Mouse (Mus musculus): Measurements from ENCODE around the gene Hip1r. TPM values are rescaled to one million over a fixed set of nuclear protein-coding genes. Genes with fewer than 3 reads are reported as not detected.

Gene Hip1r
- polyA plus RNA-seq, 1 experiment from 2014 or later = 62.0 TPM

- POLR2A ChIA-PET = no interaction called here
- in situ Hi-C loops (cut with MboI; ENCODE audit: low pct_unique_long_range_greater_than_20kb) = no loop called here
- DNase-seq (ENCODE audit: low read depth, low spot score) (no peak), ATAC-seq (no peak)
- H3K27me3 ChIP-seq = no peaks in the 10 kb centered on the region
- CTCF ChIA-PET = interaction anchor here (1.0 kb wide), 1 partner anchor 9 kb away, joined by 4 read pairs; no protein-coding TSS in a partner anchor
- TF ChIP-seq CTCF (IDR thresholded peaks at IDR 0.05) = no peak
Measured at GRCm38 (mm10) chr5:123981250-123981554, 7.8 kb downstream of the Hip1r start.

DNA sequence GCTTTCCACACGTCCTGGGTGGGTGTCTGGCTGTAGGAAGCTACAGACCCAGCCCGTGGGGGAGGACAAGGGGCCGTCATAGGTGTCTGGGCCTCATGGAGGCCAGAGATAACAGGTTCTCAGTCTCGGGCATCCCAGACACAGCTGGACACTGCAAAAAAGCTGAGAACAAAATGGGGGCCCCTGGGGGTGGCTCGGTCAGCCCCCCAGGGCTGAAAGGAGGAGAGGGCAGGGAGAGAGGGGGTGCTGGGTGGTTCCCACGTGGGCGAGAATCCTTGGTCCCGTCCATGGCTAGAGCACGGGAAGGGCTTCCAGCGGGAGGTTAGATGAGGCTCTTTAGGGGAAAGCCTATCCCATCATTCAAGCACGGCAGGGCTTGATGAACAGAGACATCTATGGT, 9.4 kb downstream of the Hip1r start:
- TF ChIP-seq CTCF (IDR thresholded peaks at IDR 0.05) = no peak
- in situ Hi-C loops (cut with MboI; ENCODE audit: low pct_unique_long_range_greater_than_20kb) = no loop called here
- DNase-seq (ENCODE audit: low read depth, low spot score) (no peak), ATAC-seq (no peak)
- CTCF ChIA-PET = interaction anchor here (2.9 kb wide), 1 partner anchor 10 kb away, joined by 12 read pairs; no protein-coding TSS in a partner anchor
- POLR2A ChIA-PET = interaction anchor here (0.8 kb wide), 1 partner anchor 32 kb away, joined by 3 read pairs; no protein-coding TSS in a partner anchor
- H3K27me3 ChIP-seq = no peaks in the 10 kb centered on the region

DNA sequence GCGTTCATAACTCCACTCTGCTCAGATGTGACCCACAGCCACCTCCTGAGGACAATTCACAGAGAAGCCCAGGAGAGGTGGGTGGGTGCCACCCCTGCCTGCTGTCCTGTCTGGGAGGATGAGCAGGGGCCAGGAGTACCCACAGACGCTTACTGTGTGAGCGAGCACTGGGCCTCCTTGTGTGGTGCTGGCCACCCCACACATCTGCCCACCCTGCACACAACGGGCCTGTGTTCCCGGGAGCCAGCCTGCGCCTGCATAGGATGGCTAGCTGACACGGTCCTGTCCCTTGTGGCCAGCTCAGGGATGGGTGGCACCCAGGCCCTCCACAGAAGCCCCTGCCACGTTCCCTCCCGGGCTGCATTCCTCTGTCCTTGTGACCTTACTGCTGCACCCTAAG, 12.0 kb downstream of the Hip1r start:
- CTCF ChIA-PET = interaction anchor here (1.2 to 1.8 kb wide), 2 partner anchors 9 to 11 kb away, joined by 3 to 5 read pairs; no protein-coding TSS in a partner anchor

DNA sequence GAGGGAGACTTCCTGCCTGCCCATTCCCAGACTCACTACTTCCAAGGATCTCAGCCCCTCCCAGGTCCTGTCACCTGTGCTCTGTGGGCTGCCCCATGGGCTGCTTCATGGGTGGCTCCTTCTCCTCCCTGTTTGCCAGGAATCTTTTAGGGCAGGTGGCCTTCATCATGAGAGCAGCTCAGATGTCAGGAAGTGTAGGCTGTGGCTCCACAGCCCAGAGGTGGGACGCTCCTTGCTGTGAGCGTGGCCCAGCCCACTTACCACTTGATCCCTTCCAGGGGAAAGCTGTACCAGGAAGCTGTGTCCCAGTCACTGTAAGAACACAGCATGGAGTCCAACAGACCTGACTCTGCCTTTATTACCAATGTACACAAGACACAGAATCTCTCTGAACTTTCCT, 13.5 kb downstream of the Hip1r start:
- DNase-seq (ENCODE audit: low read depth, low spot score) = no peak
- in situ Hi-C loops (cut with MboI; ENCODE audit: low pct_unique_long_range_greater_than_20kb) = no loop called here
- no peaks in the 10 kb centered on the region for H3K27me3 ChIP-seq
- ChIA-PET CTCF (interaction anchor here (3.7 kb wide), 1 partner anchor 9 kb away, joined by 12 read pairs; no protein-coding TSS in a partner anchor), POLR2A (no interaction called here)
- no peak for TF ChIP-seq CTCF (IDR thresholded peaks at IDR 0.05)
- no peak for ATAC-seq

More for the DNA sequence above, 12.0 kb downstream of the Hip1r start:
- DNase-seq (ENCODE audit: low read depth, low spot score) (no peak), ATAC-seq (no peak)
- no peaks in the 10 kb centered on the region for H3K27me3 ChIP-seq
- in situ Hi-C loops (cut with MboI; ENCODE audit: low pct_unique_long_range_greater_than_20kb) = no loop called here
- no peak for TF ChIP-seq CTCF (IDR thresholded peaks at IDR 0.05)
- POLR2A ChIA-PET = no interaction called here

DNA sequence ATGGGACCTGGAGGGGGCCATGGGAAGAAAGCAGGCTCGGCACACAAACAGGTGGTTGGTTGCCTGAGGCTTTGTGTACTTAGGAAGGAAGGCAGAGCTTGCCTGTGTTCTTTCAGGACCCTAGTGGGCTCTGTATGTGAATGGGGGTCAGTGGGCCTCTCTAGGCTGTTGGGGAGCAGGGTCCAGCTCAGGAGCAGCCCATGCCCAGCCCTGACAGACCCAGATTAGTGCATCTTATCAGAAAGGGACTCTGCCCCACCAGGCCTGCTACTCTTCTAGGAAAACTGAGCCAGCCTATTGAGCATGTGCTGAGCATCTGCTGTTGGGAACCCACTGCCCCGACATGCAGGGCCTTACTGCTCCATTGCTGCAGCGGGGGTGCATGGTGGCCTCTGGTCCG, 14.1 kb downstream of the Hip1r start:
- TF ChIP-seq CTCF (IDR thresholded peaks at IDR 0.05) = no peak
- in situ Hi-C loops (cut with MboI; ENCODE audit: low pct_unique_long_range_greater_than_20kb) = no loop called here
- ATAC-seq (no peak), DNase-seq (ENCODE audit: low read depth, low spot score) (no peak)
- ChIA-PET POLR2A (no interaction called here), CTCF (interaction anchor here (3.7 kb wide), 1 partner anchor 10 kb away, joined by 12 read pairs; no protein-coding TSS in a partner anchor)
- no peaks in the 10 kb centered on the region for H3K27me3 ChIP-seq

GRCm38 (mm10) chr5:123989941-123990885, 16.8 kb downstream of the Hip1r start:
- CTCF ChIA-PET = interaction anchor here (0.8 to 3.7 kb wide), 5 partner anchors 9 to 34 kb away, joined by 3 to 12 read pairs (median 4); partner anchors contain the start of gene Hip1r
- POLR2A ChIA-PET = interaction anchor here (0.7 kb wide), 1 partner anchor 16 kb away, joined by 3 read pairs; the partner anchor contains the start of gene Hip1r
- in situ Hi-C loops (cut with MboI; ENCODE audit: low pct_unique_long_range_greater_than_20kb) = loop anchor here (5.0 kb wide), 2 partner anchors 38 to 163 kb away; no protein-coding TSS in a partner anchor
- DNase-seq (ENCODE audit: low read depth, low spot score) (no peak), ATAC-seq (no peak)
- H3K27me3 ChIP-seq = no peaks in the 10 kb centered on the region
- TF ChIP-seq CTCF (IDR thresholded peaks at IDR 0.05) = no peak

- ChIA-PET CTCF (interaction anchor here (1.2 to 2.9 kb wide), 6 partner anchors 10 to 65 kb away, joined by 3 to 19 read pairs (median 6); no protein-coding TSS in a partner anchor), POLR2A (no interaction called here)
- DNase-seq (ENCODE audit: low read depth, low spot score) = no peak
- H3K27me3 ChIP-seq = no peaks in the 10 kb centered on the region
- TF ChIP-seq CTCF (IDR thresholded peaks at IDR 0.05) = no peak
- ATAC-seq = no peak
- in situ Hi-C loops (cut with MboI; ENCODE audit: low pct_unique_long_range_greater_than_20kb) = loop anchor here (5.0 kb wide), 2 partner anchors 39 to 164 kb away; no protein-coding TSS in a partner anchor
Measured at GRCm38 (mm10) chr5:123991321-123991720, 17.9 kb downstream of the Hip1r start.

DNA sequence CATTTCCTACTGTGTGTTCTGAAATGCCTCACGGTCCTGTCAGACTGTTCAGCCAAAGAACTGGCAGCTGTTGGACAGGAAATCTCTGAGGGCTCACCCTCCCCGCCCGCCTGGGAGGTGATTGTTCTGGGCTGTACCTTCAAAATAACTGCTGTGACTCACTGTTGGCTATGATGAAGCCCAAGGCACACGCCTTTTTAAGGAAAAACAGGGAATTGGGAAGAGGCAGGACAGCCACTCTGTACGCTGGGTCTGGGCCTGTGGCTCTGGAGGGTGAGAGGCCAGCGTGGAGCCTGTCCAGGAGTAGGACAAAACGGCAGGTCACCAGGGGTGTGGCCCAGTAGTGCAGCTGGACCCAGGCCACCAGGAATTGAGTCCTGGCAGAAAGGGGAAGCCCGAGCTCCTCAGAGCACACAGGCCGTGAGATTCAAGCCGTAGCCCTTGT, 18.8 kb downstream of the Hip1r start:
- DNase-seq (ENCODE audit: low read depth, low spot score) = peak; percentile 63
- in situ Hi-C loops (cut with MboI; ENCODE audit: low pct_unique_long_range_greater_than_20kb) = loop anchor here (5.0 kb wide), 2 partner anchors 40 to 165 kb away; no protein-coding TSS in a partner anchor
- ATAC-seq = peak; percentile 48

GRCm38 (mm10) chr5:123992794-123993193, 19.4 kb downstream of the Hip1r start:
- in situ Hi-C loops (cut with MboI; ENCODE audit: low pct_unique_long_range_greater_than_20kb) = loop anchor here (5.0 kb wide), 2 partner anchors 40 to 165 kb away; no protein-coding TSS in a partner anchor
- ChIA-PET POLR2A (interaction anchor here (1.0 to 1.2 kb wide), 4 partner anchors 39 to 94 kb away, joined by 3 to 4 read pairs (median 4); partner anchors contain the start of genes Ccdc62 and Vps37b), CTCF (interaction anchor here (0.6 to 2.9 kb wide), 15 partner anchors 9 to 93 kb away, joined by 3 to 19 read pairs (median 6); no protein-coding TSS in a partner anchor)
- H3K27me3 ChIP-seq = no peaks in the 10 kb centered on the region
- DNase-seq (ENCODE audit: low read depth, low spot score) (peak; percentile 73), ATAC-seq (no peak)
- no peak for TF ChIP-seq CTCF (IDR thresholded peaks at IDR 0.05)

More for the DNA sequence above, 18.8 kb downstream of the Hip1r start:
- no peaks in the 10 kb centered on the region for H3K27me3 ChIP-seq
- CTCF ChIA-PET = interaction anchor here (0.6 to 2.9 kb wide), 15 partner anchors 9 to 93 kb away, joined by 3 to 19 read pairs (median 6); no protein-coding TSS in a partner anchor
- POLR2A ChIA-PET = interaction anchor here (0.6 to 1.2 kb wide), 4 partner anchors 36 to 994 kb away, joined by 3 to 4 read pairs (median 4); partner anchors contain the start of genes Ccdc62 and Vps37b
- TF ChIP-seq CTCF (IDR thresholded peaks at IDR 0.05) = no peak
